Mouse (Mus musculus): ENCODE results near the gene Prdm16.

Prdm16 gene

DNA sequence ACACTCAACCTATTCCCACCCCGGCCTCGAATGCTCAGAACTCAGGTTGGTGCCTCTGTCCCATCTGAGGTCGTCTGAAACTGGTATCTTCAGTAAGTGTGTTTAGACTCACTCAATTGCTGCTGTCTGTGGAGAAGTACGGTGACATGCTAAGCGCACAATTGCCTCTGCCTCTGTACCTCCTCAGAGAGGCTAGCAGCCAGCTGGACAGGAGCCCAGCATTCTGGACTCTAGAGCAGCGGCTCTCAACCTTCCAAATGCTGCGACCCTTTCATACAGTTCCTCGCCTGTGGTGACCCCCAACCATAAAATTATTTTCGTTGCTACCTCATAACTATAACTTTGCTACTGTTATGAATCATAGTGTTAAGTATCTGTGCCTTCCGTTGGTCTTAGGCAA lies 34.3 kb downstream of the Prdm16 start:
- DNase-seq (ENCODE audit: low spot score): no peak

DNA sequence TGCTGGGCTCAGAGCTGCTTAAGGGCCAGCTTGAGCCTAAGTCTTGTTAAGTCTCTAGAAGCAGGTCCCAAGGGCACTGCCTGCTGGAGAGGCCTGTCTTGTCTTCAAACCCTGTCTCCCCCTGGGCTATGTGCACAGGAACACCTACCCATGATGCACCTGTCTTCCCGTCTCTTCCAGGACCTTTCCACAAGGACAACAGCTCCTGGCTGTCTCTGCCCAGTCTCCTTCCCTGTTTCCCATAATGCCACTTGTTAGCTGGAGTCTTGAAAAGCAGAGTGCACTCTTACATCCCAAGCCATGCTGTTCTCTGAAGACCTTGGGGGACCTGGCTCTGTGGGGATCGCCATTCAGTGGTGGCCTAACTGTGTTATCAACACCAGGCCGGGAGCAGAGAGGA lies 35.7 kb downstream of the Prdm16 start:
- no peak for DNase-seq (ENCODE audit: low spot score)

DNA sequence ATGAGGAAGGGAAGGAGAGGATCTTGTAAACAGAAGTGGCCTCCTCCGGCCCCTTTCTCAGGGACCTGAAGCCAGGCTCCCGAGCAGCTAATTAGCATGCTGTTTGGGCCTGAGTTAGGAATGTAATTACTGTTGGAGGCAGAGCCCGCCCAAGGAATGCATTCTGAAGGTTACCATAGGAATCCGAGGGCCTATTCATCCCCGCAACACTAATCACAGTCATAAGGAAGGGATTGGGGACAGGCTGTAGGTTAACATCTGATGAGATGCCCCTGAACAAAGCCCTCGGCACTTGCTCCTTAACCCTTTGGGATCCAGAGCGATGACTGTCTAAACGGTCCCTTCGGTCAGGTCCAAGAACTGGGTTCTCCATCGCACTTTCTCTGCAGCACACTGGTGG lies 36.7 kb downstream of the Prdm16 start:
- no peak for DNase-seq (ENCODE audit: low spot score)

DNA sequence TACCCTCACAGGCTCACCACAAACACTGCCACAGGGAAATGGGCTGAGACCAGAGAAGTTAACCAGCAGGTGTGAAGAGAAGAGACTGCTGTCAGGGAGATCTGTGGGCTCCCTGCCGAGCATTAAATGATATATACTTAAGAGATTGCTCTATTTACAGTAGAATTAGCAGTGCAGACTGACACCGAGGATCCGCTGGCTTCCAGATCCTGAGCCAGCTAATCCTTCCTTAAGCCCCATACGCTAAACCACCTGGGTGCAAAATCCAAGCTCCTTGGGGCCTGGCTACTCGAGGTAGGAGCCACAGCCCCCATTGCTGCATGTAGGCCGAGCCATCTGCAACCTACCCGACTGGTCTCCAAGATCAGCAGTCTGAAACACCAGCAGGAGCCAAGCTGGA lies 38.3 kb downstream of the Prdm16 start:
- DNase-seq (ENCODE audit: low spot score): no peak

DNA sequence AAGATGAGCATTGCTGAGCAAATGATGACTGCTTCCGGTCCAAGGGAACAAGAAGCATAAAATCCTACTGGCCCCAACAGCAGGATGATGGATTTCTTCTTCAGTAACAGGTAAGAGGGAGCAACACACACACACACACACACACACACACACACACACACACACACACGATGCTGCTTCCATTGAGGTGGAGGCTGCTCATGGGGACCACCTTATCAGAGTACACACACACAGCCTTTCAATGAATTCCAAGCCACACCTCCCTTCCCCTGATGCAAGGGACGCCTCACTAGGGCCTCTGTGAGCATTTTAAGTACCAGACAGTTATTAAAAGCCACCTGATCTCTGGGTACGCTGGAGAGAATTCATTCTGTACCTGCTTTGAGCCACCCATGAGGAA lies 39.9 kb downstream of the Prdm16 start:
- DNase-seq (ENCODE audit: low spot score): no peak

DNA sequence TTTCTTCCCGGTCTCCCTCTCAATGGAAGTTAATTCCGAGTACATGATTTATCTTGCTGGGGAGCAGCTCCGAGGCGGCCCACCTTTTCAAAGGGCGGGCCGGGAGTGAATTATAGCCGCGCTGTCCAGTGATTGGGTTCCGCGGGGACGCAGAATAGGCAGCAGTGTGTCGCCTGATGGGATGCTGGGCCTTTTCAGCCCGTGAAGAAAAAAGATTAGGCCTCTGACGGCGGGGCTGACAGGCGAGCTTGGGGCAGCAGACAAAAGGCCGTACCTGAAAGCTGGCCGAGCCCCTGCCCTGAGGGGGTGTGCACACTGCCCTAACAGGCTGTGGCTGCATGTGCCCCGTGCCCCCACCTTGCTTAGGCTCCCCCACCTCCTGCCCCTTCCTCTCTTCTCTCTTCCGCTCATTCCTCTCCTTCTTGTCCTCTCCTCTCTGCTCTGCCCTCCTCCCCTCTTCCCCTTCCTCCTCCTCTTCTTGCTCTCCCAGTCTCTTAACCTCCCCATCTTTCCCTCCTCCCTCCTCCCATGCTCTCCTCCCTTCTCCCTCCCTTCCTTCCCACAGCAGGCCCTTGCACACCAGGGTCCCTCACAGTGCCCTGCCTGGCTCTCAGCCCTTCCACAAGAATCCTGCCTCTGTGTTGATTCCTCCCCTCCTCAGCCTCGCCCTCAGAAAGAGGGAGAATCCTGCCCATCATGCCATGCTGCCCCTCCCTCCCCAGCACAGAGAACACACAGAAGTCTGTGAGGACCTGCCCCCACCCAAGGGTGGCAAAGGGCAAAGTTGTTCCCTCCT lies 41.7 kb downstream of the Prdm16 start:
- DNase-seq (ENCODE audit: low spot score): no peak

DNA sequence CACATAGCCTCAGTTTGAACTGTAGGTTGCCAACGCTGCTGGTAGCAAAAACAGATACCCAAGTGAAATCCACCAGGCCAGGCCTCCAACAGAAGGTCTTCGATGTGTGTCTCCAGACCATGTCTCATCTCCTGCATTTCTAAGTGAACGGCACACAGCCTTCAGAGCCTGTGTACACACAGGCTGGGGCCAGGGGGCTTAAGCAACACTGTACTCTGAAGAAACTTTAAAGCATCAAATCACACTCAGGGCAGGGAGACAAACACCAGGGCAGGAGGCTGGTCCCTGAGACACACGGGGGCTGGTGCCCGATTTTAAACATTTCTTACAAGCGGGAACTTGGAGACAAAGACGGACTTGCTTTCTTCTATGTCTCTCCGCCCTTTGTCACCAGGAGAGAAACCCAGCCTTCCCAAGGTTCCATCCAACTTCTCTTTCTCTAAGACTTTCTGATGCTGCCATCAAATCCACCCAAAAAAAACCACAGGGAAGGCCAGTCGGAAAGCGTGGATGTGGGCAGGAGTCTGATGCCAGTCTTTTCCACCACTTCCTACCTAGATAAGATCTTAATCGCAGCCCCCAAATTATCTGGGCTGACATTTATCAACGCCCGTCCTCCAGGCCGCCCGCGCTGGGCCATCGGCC lies 42.4 kb downstream of the Prdm16 start:
- no peak for DNase-seq (ENCODE audit: low spot score)

DNA sequence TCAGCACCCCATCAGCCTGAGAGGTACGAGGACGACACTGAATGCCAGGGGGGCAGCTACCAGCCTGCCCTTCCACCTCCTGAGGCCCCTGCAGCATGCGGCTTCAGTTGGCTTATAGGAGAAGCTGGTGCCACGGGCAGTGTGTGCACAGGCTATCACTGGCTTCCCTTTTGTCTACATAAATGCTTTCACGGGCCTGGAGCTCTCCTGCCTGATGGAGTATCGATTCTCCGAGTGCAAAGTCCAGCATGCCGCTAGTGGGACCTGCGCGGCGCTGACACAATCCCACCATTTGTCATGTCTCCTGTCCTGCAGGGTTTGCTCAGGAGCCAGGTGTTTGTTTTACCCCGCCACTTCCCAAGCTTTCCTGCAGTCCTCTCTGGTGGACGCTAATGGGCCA lies 44.1 kb downstream of the Prdm16 start:
- DNase-seq (ENCODE audit: low spot score): no peak

DNA sequence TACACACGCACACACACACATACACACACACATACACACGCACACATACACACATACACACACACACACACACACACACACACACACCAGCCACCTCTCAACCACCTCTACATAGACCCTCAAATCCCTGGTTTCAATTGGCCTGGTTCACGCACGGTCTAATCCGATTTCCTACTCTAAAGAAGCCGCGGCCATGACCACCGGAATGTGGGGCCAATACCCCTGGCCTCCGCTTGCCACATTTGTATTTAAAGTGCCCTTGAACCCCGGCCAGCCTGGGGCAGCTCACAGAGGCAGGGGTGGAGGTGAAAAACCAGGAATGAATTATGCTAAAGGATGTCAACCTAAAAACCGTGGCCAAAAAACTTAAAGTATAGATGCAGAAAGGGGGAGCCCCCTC lies 45.8 kb downstream of the Prdm16 start:
- no peak for DNase-seq (ENCODE audit: low spot score)

DNA sequence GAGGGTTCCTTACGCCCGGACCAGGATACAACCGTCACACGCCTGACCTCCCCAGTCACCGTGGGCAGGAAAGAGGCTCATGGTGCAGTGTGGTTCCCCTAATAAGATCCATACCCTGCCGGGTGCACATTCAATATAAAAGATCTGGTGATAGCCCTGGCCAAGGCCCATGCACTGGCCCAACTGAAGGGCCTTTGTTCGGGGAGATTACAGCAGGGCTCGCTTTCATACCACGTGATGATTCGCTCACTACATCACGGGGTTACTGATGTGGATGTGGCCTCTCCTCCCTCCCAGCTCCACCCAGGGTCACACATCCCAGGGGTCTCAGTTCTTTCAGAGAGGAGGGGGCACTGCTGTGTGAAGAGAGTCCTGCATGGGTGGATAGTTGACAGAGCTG lies 50.3 kb downstream of the Prdm16 start:
- no peak for DNase-seq (ENCODE audit: low spot score)

DNA sequence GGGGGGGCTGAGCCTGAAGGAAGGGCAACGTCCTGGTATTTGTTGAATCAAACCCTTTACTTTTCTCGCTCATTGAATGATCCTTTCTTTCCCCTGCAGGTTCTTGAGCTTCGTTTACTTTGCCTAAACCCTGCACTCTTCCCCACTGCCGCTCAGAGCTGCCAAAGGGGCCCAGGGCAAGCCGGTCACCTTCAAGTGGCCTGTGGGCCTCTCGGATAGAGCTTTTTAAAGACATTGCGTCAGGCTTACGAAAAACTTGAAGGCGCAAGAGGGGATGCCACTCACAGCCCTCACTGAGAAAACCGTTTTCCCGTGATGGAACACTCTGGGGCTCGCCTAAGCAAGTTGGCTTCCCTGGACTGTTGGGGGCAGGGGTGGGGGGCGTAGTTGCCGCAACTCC lies 50.9 kb downstream of the Prdm16 start:
- DNase-seq (ENCODE audit: low spot score): no peak

DNA sequence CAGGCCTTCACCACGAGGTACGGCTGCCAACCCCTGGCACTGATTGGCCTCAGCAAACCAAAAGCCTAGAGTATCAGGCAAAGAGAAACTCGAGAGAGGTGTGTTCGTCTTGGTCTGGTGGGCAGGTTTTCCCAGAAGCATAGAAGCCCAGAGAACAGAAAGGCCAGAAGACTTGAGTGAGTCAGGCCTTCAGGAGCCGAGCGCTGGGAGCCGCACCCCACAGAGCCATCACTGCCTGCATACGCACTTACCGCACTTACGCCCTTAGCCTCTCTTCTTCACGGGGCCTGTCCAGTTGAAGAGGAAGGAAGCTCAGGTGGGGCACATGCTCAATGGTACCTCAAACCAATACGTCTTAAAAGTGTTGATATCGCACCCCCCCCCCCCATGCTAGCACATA lies 53.0 kb downstream of the Prdm16 start:
- no peak for DNase-seq (ENCODE audit: low spot score)

DNA sequence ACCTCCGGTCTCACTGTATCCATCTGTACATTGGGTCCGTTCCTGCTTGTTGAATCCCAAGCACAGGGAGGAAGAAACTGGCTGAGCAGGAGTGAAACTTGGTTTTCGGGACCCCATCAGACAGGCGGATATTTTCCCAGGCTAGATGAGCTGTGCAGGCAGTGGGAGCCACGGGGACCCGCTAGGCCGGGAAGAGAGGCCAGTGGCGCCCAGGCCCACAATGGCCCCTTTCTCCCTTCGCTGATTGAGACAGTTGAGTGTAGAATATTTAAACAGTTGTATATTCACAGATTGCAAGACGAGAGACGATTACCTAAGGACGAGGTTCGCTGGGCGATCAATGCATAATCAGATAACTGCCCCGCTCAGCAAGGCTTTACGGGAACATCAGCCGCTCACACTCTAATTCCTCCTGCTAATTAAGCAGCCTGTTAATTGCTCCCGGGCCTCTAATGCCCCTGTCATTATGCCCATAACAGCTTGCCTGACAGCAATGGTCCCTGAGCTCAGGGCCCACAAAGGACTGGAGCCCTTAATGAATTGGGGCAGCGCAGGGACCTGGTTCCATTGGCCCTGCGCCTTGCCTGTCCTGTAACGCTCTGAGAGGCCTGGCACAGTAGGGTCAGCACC lies 54.0 kb downstream of the Prdm16 start:
- no peak for DNase-seq (ENCODE audit: low spot score)

DNA sequence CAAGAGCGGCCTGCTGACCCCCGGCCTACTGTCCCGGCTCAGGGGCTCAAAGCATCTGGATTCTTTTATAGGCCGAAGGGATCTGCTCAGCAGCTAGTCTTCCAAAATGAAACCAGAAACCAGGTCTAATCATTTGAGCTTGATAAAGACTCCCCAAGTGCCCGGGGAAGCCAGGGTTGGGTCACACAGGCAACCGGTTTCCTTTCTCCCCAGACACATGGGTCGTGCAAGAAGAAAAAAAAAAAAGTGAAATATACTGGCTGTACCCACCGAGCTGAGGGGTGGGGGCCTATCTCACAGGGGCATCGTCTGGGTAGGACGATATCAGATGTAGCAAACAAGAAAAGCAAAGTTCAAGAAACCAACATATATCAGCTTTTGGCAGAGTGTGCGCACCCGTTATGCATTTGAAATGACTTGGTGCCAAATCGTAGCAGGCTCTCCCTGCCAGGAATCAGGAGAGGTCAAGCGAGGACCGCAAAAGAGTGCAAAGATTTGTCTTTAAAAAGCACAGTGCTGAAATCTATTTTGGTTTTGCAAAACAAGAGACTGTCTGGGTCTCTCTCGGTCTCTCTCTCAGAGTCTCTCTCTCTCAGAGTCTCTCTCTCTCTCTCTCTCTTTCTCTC lies 55.3 kb downstream of the Prdm16 start:
- DNase-seq (ENCODE audit: low spot score): no peak

DNA sequence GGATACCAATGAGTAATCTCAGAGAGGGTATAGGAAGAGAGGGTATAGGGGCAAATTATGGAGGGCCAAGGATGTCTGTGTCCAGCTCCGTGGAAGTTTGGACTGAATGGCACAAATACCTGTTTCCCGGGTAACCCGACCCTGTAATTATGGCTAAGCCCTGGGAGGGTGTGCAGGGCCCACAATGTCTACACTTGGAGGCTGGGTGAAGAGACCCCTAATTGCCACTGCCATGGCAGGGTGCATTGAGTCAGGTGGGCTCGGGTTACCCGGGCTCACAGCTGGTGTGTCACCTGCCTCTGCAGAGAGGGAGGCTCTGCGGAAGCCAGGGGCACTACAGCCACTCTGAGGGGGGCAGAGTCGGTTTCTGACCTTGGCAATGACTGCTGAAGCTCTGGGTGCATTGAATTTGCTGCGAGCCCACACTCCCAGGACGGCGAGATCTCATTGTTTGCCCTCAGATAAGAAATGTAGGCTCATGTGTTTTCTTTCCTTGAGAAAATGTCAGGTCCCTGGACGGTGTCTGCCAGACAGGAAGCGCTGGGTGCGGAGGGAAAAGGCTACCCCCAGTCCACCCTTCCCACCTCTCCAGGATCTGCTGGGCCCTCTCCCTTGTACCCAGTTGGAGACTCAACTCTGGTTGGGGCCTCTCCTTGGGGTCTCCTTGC lies 62.3 kb downstream of the Prdm16 start:
- no peak for DNase-seq (ENCODE audit: low spot score)

DNA sequence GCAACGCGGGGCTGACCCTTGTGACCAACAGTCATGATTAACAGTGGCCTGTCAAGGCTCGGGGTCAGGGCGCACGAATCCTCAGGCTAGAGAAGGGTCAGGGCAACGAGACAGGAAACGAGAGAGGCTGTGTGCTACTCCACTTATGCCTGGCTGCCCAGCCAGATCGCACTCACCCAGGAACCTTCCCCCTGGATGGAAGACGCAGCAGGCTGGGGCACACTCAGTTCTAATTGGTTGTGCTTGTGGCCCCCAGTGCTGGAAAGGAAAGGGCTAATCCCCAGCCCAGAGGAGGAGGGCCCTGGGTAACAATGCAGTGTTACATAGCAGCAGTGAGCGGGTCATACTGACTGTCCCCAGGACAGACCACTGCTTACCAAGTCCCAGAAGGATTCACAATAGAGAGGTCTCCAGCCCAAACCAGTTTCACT lies 66.2 kb downstream of the Prdm16 start:
- no peak for DNase-seq (ENCODE audit: low spot score)

DNA sequence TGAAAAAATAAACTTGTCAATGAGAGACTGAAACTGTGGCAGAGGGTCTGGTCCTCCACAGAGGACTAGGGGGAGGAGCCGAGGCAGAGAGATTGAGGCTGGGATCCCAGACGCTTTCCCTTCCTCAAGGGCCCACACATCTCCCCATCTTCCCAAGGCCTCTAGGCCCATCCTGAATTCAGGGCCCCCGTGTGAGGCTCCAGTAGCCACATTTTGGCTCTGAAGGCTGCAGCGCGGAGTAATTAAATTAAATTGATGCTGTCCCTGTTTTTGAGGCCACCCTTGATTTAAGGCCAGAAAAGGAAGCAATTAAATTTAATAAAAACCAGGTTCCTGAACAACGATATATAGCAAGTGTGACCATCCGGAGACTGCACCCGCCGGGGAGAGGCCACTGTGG lies 66.8 kb downstream of the Prdm16 start:
- no peak for DNase-seq (ENCODE audit: low spot score)

DNA sequence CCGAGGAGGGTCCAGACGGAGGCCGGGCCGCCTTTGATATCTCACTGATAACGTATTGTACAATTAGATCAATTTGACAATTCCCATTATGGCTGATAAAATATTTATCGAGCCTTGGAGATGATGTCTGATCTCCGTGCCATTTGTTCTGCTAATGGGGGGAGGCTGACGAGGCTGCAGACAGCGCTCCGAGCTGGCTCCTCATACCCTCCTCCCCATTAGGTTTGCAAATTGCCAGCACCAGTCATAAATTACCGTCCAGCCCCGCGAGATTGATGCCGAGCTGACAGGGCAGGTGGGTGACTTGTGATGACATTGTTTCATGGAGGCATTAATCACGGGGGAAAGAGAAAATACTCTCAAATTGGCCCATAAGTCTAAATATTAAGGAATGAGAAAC lies 67.9 kb downstream of the Prdm16 start:
- DNase-seq (ENCODE audit: low spot score): no peak

DNA sequence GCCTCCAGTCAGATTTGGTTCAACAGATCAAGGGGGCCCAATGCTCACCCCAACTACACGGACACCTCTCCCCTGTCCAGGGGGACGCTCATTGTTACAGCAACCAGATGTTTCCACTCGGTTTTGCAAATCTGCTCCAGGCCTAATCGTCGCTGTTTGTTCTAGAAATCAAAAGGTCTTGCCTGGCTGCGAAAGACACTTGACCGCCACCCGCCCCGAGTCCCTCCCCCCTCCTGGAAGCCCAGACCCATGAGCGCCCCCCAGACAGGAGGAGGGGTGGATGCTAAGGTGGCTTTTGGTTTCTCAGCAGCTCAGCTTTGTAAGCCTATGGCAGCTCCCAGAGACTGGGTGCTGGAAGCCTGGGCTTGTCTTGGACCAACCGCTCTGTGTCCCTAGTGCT lies 68.7 kb downstream of the Prdm16 start:
- DNase-seq (ENCODE audit: low spot score): no peak

DNA sequence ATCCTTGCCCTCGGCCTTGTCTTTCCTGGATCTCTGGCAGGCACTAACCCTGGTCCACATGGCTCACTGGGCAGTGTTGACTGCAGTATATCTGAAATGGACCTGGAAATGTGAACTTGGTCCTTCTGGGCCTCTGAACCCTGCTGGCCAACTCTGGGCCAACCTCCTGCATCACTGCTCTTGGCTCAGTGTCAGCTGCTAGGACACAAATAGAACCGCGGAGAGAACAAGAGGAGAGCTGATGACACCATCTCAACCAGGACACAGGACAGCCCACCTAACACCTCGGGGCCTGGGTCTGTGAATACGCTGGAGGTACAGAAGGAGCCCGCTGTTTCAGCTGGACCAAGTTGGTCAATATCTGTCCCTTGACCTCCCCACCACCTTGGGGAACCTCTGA lies 73.5 kb downstream of the Prdm16 start:
- DNase-seq (ENCODE audit: low spot score): no peak

DNA sequence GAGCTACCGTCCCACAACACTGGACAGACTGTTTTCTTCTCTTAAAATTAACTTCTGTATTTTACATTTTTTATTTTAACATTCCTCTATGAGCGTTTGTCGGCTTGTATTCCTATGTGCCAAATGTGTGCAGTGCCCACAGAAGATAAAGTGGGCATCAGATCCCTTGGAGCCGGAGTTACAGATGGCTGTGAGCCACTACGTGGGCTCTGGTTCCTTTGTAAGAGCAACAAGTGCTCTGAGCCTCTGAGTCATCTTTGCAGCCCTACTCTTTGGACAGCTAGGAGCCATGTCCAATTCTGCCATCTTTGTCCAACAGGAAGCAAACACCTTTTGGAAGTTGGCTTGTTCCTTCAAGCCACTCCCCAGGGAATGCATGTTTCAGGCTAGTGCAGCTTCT lies 78.6 kb downstream of the Prdm16 start:
- no peak for DNase-seq (ENCODE audit: low spot score)

DNA sequence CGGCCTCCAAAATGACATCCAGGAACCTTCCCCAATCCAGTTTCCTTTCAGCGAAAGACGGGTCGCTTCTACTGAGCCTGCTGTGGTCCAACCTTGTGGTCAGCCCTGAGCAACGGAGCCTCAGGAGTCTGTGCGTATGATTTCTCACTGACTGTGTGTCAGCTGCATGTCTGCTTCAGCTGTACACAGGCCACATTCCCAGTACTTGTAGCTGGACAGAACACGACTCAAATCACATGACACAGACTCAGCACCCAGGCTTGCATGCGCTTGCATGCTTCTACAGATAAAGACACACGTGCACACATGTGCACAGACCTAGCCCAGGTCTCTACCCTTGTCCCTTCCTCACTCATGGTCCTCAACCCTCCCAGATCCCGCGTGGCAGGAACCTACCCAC lies 79.5 kb downstream of the Prdm16 start:
- DNase-seq (ENCODE audit: low spot score): no peak

DNA sequence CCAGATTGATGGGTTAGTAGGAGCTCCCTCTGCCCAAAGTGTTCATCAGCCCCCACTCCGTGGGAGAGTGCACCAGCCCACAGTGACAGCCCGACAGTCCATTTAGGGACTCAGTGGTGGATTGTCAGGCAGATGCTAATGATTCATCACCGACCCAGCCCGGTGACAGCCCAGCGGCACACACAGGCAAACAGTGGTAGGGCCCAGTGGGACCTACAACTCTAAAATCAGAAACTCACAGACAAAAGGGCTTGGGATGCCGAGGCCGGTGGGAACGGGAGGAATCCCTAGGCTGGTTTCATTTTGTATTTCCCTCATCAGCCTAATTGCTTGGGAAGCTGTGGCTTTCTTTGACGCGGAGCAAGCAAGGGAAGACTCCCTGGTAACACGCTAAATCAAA lies 80.3 kb downstream of the Prdm16 start:
- DNase-seq (ENCODE audit: low spot score): no peak
